Mouse (Mus musculus) bone marrow, adult 2 months (tissue): ENCODE data around the gene Sdc4. TPM values are rescaled to one million over a fixed set of nuclear protein-coding genes. Genes with fewer than 3 reads are reported as not detected.

Experiments
- H3K27ac ChIP-seq: fragments of 200-500 bp; 2 replicates; pipeline ENCODE4 v1.5.1; 2012; ENCODE audit warnings: low read depth, mild to moderate bottlenecking, control low read depth, inconsistent platforms, low read length; ENCODE audit not compliant: control insufficient read depth, poor library complexity, insufficient read depth
- H3K4me1 ChIP-seq: fragments of 200-500 bp; 2 replicates; pipeline ENCODE4 v1.6.1; 2011; ENCODE audit warnings: low read length; ENCODE audit not compliant: control insufficient read depth, insufficient read depth
- H3K4me3 ChIP-seq: fragments of 200-500 bp; replicated peaks from 2 replicates; pipeline ENCODE3; 2011; ENCODE audit warnings: mild to moderate bottlenecking, low read depth, low read length, control low read depth; ENCODE audit not compliant: control insufficient read depth
- CTCF ChIP-seq: fragments of 200-500 bp; IDR thresholded peaks from 2 replicates; pipeline ENCODE4 v1.5.1; 2011; ENCODE audit warnings: low read length, control low read depth; ENCODE audit not compliant: control insufficient read depth, insufficient read depth
- POLR2A ChIP-seq: fragments of 200-500 bp; IDR thresholded peaks from 2 replicates; pipeline ENCODE4 v1.6.1; 2011; ENCODE audit warnings: low read depth, mild to moderate bottlenecking, control low read depth, low read length, borderline replicate concordance; ENCODE audit not compliant: control insufficient read depth
- WGBS: fragments of 180-500 bp; shearing (Covaris S2); methylation state at CpG from one replicate; pipeline ENCODE4 v1.1.7; 2018; 5-methylcytosine and 5-hydroxymethylcytosine counted together
- polyA plus RNA-seq: library from polyadenylated mRNA; stranded (reverse); fragments of >200 nt; gene quantifications from 2 replicates; pipeline ENCODE4 v1.2.4, GENCODE M21; 2011; ENCODE audit warnings: low replicate concordance; ENCODE audit not compliant: missing spikeins, insufficient read depth, insufficient read length

Gene Sdc4
- polyA plus RNA-seq, 1 experiment = 22.1 TPM

GRCm38 (mm10) chr2:164423464-164423863 lies 20.2 kb downstream of the Sdc4 start:
- H3K4me3 ChIP-seq = no peak overlapping the region
- TF ChIP-seq POLR2A (no peak), CTCF (no peak)
- WGBS = 69% methylated on average over 11 of the region's 11 CpGs
- peaks cover 2% of the 10 kb centered on the region for H3K4me1 ChIP-seq
- peak overlapping the region; percentile 75 for H3K27ac ChIP-seq

- peak overlapping the region; percentile 75 for H3K27ac ChIP-seq
- TF ChIP-seq CTCF (no peak), POLR2A (no peak)
- 49% methylated on average over 15 of the region's 15 CpGs for WGBS
- H3K4me1 ChIP-seq = peaks cover 3% of the 10 kb centered on the region
- H3K4me3 ChIP-seq = no peak overlapping the region
Observed at GRCm38 (mm10) chr2:164422675-164423393, 20.9 kb downstream of the Sdc4 start.

- TF ChIP-seq POLR2A = no peak
- no peak for TF ChIP-seq CTCF
- H3K4me1 ChIP-seq = peaks cover 3% of the 10 kb centered on the region
- no peak overlapping the region for H3K27ac ChIP-seq
- H3K4me3 ChIP-seq = no peak overlapping the region
- WGBS = 81% methylated on average over 8 of the region's 8 CpGs
Observed at GRCm38 (mm10) chr2:164421979-164422378, 21.7 kb downstream of the Sdc4 start.

- H3K4me3 ChIP-seq = no peak overlapping the region
- no peak overlapping the region for H3K27ac ChIP-seq
- TF ChIP-seq POLR2A = no peak
- no peak for TF ChIP-seq CTCF
- H3K4me1 ChIP-seq = peaks cover 3% of the 10 kb centered on the region
- 86% methylated on average over 7 of the region's 7 CpGs for WGBS
Observed at GRCm38 (mm10) chr2:164421306-164421705, 22.4 kb downstream of the Sdc4 start.

- no peak for TF ChIP-seq CTCF
- TF ChIP-seq POLR2A = no peak
- Histone ChIP-seq H3K4me1 (peaks cover 3% of the 10 kb centered on the region), H3K4me3 (no peak overlapping the region), H3K27ac (no peak overlapping the region)
- WGBS = 37% methylated on average over 3 of the region's 3 CpGs
Observed at GRCm38 (mm10) chr2:164419489-164419888, 24.2 kb downstream of the Sdc4 start.

GRCm38 (mm10) chr2:164418308-164418875 lies 25.3 kb downstream of the Sdc4 start:
- WGBS = 42% methylated on average over 3 of the region's 3 CpGs
- no peak overlapping the region for H3K4me3 ChIP-seq
- TF ChIP-seq CTCF = no peak
- TF ChIP-seq POLR2A = no peak
- H3K27ac ChIP-seq = no peak overlapping the region
- H3K4me1 ChIP-seq = peaks cover 3% of the 10 kb centered on the region

GRCm38 (mm10) chr2:164417198-164417597 lies 26.5 kb downstream of the Sdc4 start:
- WGBS = 0% methylated on average over 2 of the region's 2 CpGs
- Histone ChIP-seq H3K27ac (no peak overlapping the region), H3K4me3 (no peak overlapping the region), H3K4me1 (peaks cover 3% of the 10 kb centered on the region)
- TF ChIP-seq POLR2A (no peak), CTCF (no peak)

GRCm38 (mm10) chr2:164414581-164414980 lies 29.1 kb downstream of the Sdc4 start:
- H3K27ac ChIP-seq = no peak overlapping the region
- TF ChIP-seq POLR2A = no peak
- no peak for TF ChIP-seq CTCF
- H3K4me3 ChIP-seq = peak overlapping the region; percentile 17
- 55% methylated on average over 10 of the region's 10 CpGs for WGBS
- peaks cover 3% of the 10 kb centered on the region for H3K4me1 ChIP-seq
